Mouse (Mus musculus) liver, embryonic 11.5 days (tissue): Measurements from ENCODE around the gene Spry1. TPM values are rescaled to one million over a fixed set of nuclear protein-coding genes. Genes with fewer than 3 reads are reported as not detected.

Experiments used
- ATAC-seq: fragments of 200-750 bp; cut with Nextera tagmentation; replicated peaks from 2 replicates; pipeline ENCODE4 v1.8.0; 2017; ENCODE audit warnings: moderate number of reproducible peaks, mild to moderate bottlenecking, moderate TSS enrichment, moderate library complexity; ENCODE audit not compliant: low FRiP score
- DNase-seq: peaks from one replicate; pipeline ENCODE4 v3.0.0-alpha.2; 2017; ENCODE audit warnings: low spot score
- H3K27ac ChIP-seq: fragments of 300-500 bp; sonication (generic); 2 replicates; pipeline ENCODE4 v1.5.1; 2014; ENCODE audit warnings: mild to moderate bottlenecking, low read depth, low read length, control low read depth
- H3K27me3 ChIP-seq: fragments of 300-500 bp; sonication (generic); replicated peaks from 2 replicates; pipeline ENCODE4 v1.6.1; 2014; ENCODE audit warnings: low read length, mixed read lengths; ENCODE audit not compliant: control insufficient read depth, insufficient read depth
- H3K36me3 ChIP-seq: fragments of 300-500 bp; sonication (generic); 2 replicates; pipeline ENCODE4 v1.6.1; 2014; ENCODE audit warnings: mild to moderate bottlenecking, low read length, moderate library complexity, mixed read lengths; ENCODE audit not compliant: control insufficient read depth, insufficient read depth
- H3K4me1 ChIP-seq: fragments of 300-500 bp; sonication (generic); replicated peaks from 2 replicates; pipeline ENCODE4 v1.6.1; 2014; ENCODE audit warnings: low read length, mixed read lengths; ENCODE audit not compliant: control insufficient read depth, insufficient read depth
- H3K4me2 ChIP-seq: fragments of 300-500 bp; sonication (generic); 2 replicates; pipeline ENCODE4 v1.6.1; 2014; ENCODE audit warnings: mild to moderate bottlenecking, control low read depth, moderate library complexity
- H3K4me3 ChIP-seq: fragments of 300-500 bp; sonication (generic); 2 replicates; pipeline ENCODE4 v1.5.1; 2014; ENCODE audit warnings: low read depth, low read length, control low read depth
- H3K9ac ChIP-seq: fragments of 300-500 bp; sonication (generic); 2 replicates; pipeline ENCODE4 v1.6.1; 2014; ENCODE audit warnings: low read depth, low read length, control low read depth
- H3K9me3 ChIP-seq: fragments of 300-500 bp; sonication (generic); 2 replicates; pipeline ENCODE4 v1.6.1; 2016; ENCODE audit warnings: low read length, inconsistent platforms, mixed read lengths; ENCODE audit not compliant: control insufficient read depth
- WGBS: fragments of 180-500 bp; shearing (Covaris S2); extraction: QIAGEN DNeasy Blood & Tissue Kit; methylation state at CpG from one replicate; pipeline ENCODE4 v1.1.7; 2014; 5-methylcytosine and 5-hydroxymethylcytosine counted together
- polyA plus RNA-seq: library from polyadenylated mRNA; unstranded; fragments of >200 nt; fragmentation: Nextera tagmentation; extraction: Ambion mirVana; gene quantifications from 2 replicates; pipeline ENCODE4 v1.2.1, GENCODE M21; 2014

Gene Spry1
- polyA plus RNA-seq, 1 experiment from 2014 or later = 6.2 TPM

DNA sequence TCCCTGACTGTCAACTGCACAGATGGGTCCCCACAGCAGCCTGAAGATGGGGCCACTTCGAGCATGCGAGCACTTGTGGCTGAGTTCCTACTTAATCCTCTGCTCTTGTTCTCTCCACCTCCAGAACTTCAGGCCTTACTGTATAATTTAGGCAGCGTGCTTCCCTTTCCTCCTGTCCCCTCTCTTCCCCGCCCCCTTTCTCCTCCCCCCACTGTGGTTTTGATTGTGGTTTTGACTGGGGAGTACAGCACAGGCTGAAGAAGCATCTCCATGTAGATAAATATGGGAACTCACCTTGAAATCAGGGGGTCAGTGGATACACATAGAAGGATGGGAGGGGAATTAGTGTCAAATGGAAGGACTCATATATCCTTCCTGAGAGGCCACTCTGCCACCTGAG lies 53.2 kb downstream of the Spry1 start:
- no peak overlapping the region for H3K4me3 ChIP-seq
- H3K9me3 ChIP-seq = no peaks in the 10 kb centered on the region
- WGBS = 47% methylated on average over 4 of the region's 4 CpGs
- no peak overlapping the region for H3K9ac ChIP-seq
- H3K4me2 ChIP-seq = no peak overlapping the region
- H3K27ac ChIP-seq = no peak overlapping the region
- ATAC-seq (no peak), DNase-seq (no peak)
- H3K27me3 ChIP-seq = peaks cover 8% of the 10 kb centered on the region; the same call in 1 of the 2 replicates
- H3K36me3 ChIP-seq = no peaks in the 10 kb centered on the region
- no peaks in the 10 kb centered on the region for H3K4me1 ChIP-seq

DNA sequence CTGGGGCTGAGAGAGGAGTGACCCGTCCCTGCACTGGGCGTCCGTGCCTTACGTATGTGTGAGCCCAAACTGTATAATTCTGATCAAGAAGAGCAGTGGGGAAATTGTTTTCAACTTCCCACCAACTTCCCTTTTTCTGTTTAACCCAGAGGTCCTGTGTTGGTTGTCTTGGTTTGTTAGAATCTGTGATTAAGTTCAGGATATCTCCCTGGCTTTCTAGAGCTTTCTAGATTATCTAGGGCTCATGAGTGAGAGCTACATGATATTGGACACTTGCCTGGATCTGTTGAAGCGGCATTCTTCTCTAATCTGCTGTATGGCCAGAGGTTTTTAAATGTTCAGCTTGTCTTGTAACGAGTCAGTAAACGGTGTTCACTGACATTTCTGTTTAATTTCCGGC lies 53.8 kb downstream of the Spry1 start:
- H3K9me3 ChIP-seq = no peaks in the 10 kb centered on the region
- H3K4me3 ChIP-seq = no peak overlapping the region
- no peak overlapping the region for H3K9ac ChIP-seq
- H3K36me3 ChIP-seq = no peaks in the 10 kb centered on the region
- peaks cover 2% of the 10 kb centered on the region; the same call in 1 of the 2 replicates for H3K27me3 ChIP-seq
- DNase-seq (no peak), ATAC-seq (no peak)
- H3K4me1 ChIP-seq = no peaks in the 10 kb centered on the region
- no peak overlapping the region for H3K4me2 ChIP-seq
- H3K27ac ChIP-seq = no peak overlapping the region
- WGBS = 60% methylated on average over 8 of the region's 8 CpGs

Other genes with a start within 250 kb of the Spry1 start
- gene Spata5, start 220.1 kb upstream of the Spry1 start, polyA plus RNA-seq = 41.2 and 52.8 TPM in 2 replicates
- gene Nudt6, start 219.7 kb upstream of the Spry1 start, polyA plus RNA-seq = 8.5 and 11.5 TPM in 2 replicates
- 3.7 and 4.8 TPM in 2 replicates for gene Gm5148, start 84.5 kb downstream of the Spry1 start, polyA plus RNA-seq